Mouse (Mus musculus) naive thymus-derived CD4-positive, alpha-beta T cell, adult 2 months (primary cell): ENCODE results near the gene Olfr911-ps1.

Experiments used
- DNase-seq: peaks from one replicate; pipeline ENCODE4 v3.0.0-alpha.2; 2011; ENCODE audit warnings: low read depth

Olfr911-ps1 gene

DNA sequence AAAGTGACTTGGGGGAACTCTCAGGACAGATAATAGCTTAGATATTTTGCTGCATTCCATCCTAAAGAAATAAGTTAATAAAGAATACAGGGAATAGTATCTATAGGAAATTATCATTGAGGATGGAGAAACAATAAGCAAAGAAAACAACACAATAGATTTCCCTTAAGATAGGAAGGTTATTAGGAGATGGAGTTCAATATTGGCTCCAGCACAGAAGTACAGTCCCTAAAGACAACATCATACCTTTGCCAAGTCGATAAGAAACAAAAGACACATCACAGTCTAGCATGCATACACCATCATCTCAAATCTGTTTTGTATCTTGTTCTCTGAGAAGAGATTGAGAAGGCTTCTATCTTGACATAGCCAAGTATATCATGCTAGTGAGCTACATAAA is at the start of gene Olfr911-ps1:
Gene Olfr911-ps1 (plus strand): TSS at position 301 of the 400 bp plus-strand sequence.
- DNase-seq: no peak

DNA sequence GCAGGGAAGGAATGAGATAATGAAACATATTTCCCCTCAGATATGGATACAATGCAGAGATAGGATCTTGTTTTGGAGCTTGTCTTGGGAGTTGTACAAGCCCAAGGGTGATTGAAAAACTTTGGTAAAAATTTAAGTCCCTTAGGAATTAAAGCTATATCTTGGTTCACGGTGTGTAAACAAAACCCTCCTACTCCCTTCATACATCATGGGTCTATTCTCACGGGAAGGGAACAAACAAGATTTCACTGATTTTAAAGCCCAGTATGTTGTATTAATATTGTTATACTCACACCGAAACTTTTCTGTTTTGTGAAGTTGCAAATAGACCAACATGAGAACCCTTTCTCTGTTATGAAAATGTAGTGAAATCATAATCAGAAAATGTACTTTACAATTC is 34.6 kb upstream of the Olfr911-ps1 start, which contains the start of gene Olfr906:
Gene Olfr906 (plus strand): TSS at position 301 of the 400 bp plus-strand sequence.
- DNase-seq: no peak

DNA sequence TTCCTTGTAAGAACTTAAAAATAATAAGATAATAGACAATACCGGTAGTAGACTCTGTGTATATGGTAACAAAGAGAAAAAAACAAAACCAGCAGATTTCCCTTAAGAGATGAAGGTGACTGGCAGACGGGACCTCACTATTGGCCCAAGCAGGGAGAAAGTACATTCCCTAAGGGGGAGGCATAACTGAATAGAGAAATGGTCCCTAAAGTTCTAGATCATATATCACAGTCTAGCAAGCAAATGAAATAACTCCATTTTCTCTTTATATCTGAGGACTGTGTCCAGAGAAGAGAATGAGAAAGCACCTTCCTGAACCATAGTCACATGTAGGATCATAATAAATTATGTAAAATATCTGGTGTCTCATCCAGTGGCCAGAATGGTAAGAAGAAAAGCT is 25.9 kb upstream of the Olfr911-ps1 start, which contains the start of gene Olfr907:
Gene Olfr907 (plus strand): TSS at position 301 of the 400 bp plus-strand sequence.
- DNase-seq: no peak

DNA sequence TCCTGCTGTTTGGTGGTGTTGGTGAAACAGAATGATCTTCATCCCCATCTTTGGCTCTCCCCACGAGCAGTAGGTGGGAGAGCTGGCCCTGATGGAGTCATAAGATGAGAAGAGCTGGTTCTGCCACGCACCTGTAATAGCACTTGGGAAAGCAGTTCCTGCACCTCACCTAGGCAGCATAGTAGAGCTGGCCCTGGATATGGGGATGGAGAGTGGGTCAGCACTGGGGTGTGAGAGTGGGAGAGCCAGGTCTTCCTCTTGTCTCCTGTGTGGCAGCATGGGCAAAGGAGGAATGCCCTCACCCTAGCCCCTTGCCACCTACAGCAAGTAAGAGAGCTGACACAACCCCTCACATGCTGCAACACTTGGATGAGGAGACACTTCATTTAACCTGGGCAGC is 9.0 kb upstream of the Olfr911-ps1 start:
- DNase-seq: no peak

DNA sequence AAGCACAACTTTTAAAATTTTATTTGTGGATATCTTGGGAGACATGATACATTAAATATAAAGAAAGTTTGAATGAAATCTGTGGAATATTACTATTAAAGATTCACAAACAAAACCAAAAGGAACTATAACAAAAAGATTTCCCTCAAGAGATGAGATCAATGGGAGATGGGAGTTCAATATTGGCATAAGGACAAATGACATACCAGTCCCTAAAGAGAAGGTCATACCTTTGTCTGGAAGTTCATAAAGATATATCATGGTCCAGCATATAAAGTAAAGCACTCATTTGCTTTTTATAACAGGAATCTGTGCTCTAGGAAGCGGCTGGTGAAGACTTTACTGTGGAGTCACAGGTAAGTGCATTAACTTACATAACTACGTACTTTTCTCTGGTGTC is 16.2 kb downstream of the Olfr911-ps1 start, which contains the start of gene Olfr910:
Gene Olfr910 (plus strand): TSS at position 301 of the 400 bp plus-strand sequence.
- DNase-seq: no peak
